Mouse (Mus musculus): ENCODE measurements around the gene Fam227a.

The Fam227a gene

GRCm38 (mm10) chr15:79683707-79684465, 25.1 kb upstream of the Fam227a start:
- no peak for DNase-seq

- no peak for DNase-seq
These were observed 24.4 kb upstream of the Fam227a start for GRCm38 (mm10) chr15:79683146-79683545.

DNA sequence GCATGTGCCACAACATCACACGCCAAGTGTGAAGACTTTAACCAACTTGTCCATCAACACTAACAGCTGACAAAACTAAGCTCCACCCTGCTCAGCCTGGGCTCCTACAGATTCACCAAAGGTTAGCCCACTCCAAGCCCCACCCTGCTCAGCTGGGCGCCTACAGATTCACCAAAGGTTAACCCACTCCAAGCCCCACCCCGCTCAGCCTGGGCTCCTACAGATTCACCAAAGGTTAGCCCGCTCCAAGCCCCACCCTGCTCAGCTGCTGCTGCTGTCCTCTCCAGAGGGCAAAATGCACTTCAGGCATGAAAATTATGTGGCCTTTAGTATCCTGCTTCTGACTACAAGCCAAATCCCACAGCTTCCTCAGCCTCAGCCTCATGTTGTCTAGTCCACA, 23.2 kb upstream of the Fam227a start:
- DNase-seq = no peak

GRCm38 (mm10) chr15:79677936-79678335, 19.2 kb upstream of the Fam227a start:
- DNase-seq = no peak

GRCm38 (mm10) chr15:79671828-79672348, 13.1 kb upstream of the Fam227a start:
- DNase-seq = peak; percentile 49

DNA sequence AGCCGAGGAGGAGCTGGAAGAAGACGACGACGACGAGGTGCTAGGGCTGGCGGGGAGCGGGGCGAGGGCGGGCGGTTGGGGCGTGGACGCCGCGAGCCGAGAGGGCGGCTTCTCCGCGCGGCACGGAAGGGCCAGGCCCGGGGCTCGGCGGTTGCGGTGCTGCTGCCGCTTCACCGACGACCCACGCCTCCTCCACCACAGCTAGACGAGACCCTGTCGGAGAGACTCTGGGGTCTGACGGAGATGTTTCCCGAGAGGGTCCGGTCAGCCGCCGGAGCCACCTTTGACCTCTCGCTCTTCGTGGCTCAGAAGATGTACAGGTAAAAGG, 12.2 kb upstream of the Fam227a start:
- no peak for DNase-seq

GRCm38 (mm10) chr15:79670249-79670971, 11.7 kb upstream of the Fam227a start, which contains the start of gene Tomm22:
Tomm22 (plus strand) TSS chr15:79670861.
- peak; percentile 94 for DNase-seq

DNA sequence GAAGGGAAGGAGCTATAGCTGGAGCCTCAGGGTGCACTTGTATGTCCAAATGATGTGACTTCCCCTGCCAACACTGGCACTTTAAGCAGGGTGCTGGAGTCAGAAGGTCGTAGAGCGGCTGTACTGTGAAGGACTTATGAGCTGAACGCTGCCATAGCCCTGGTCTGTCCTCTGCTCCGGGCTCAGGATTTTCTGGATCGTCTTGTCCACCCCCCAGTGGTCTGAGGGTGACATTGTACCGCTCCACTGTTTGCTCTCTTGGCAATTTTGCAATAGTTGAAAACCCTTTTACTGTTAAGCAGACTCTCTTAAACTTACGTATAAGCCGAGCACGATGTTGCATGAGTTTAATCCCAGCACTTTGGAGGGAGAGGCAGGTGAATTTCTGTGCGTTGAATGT, 10.4 kb upstream of the Fam227a start:
- peak; percentile 48 for DNase-seq

DNA sequence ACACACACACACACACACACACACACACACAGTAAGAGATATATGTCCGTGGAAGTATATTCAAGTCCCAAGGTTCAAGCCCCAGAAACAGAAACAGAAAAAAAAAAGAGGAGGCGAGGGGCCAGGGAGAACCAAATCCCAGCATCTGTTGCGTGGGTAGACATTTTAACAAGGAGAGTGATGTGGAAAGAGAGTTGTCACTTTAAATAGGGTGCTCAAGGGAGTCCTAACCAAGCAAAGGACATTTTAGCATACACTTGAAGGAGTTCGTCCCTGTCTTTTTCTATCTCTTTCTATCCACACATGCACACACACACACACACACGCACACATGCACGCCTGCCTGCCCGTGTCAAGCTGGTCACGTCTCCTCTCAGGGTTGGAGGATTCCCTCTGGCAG, 5.9 kb upstream of the Fam227a start:
- no peak for DNase-seq

GRCm38 (mm10) chr15:79661852-79662251, 3.1 kb upstream of the Fam227a start:
- peak; percentile 52 for DNase-seq

GRCm38 (mm10) chr15:79657837-79658530, 772 bp downstream of the Fam227a start:
- DNase-seq = peak; percentile 92

DNA sequence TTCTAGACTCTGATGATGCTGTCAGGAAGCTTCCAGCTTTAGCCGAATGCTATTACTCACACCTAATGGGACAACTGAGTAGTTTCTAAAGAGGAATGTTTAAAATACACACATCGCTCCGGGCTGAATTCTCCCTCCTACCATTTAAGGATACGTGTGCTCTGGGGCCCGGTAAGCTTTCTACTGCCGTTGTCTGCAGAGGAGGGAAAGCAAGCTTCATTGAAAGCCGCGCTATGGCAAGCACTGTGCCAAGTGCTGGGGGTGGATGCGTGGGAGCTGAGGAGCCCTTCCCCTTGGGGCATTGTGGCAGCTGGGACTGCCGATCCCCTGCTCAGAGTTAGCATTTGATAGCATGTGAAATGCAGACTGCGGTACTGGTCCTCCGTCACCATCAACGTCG, 2.3 kb downstream of the Fam227a start:
- DNase-seq = no peak

GRCm38 (mm10) chr15:79651481-79651880, 7.3 kb downstream of the Fam227a start:
- DNase-seq = no peak

- DNase-seq = peak; percentile 65
These were observed 8.2 kb downstream of the Fam227a start for GRCm38 (mm10) chr15:79650569-79650968.

DNA sequence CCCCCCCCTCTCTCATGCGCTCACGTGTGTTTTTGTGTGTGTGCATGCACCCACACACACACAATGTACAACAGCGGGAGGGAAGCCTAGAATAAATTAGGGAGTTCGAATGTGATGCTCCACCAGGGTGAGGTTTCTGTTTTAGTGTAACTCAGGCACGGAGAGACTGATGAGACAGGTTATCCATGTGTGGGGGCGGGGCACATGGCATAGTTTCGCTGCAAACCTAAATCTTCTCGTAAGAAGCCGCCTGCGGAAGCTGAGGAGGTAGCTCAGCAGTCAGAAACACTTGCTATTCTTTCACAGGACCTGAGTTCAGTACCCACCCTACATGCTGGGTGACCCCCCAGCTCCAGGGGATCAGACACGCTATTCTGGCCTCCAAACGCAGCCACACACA, 10.6 kb downstream of the Fam227a start:
- DNase-seq = no peak

DNA sequence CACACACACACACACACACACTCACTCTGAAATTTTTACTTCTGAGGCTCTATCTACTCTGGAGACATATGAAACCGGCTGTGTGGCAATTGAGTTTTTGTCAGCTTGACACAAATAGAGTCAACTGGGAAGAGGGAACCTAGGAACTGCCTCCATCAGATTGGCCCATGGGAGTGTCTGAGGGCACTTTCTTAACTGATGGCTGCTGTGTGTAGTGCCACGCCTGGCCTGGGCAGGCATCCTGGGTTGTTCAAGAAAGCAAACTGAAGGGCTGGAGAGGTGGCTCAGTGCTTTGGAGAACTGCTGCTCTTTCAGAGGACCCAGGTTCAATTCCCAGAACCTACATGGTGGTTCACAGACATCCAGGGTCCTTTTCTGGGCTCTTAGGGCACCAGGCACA, 13.3 kb downstream of the Fam227a start:
- no peak for DNase-seq

GRCm38 (mm10) chr15:79641135-79641817, 17.5 kb downstream of the Fam227a start:
- DNase-seq = no peak

DNA sequence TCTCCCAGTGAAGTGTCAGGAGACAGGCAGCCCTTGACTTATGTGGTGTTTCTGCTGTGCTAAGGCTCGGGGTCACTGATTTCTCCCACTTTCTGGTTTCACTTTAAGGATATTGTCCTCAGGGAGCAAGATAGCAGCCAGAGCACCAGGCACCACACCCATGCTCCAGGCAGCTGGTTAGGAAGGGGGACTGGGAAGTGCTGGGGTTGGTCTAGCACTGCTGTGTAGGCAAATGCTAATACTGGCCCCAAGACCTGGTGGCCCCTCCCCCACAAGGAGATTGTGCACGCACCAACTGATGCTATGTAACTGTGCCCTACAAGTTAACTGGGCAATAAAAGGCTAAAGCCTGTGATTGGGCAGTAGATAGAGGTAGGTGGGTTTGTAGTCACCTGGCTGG, 28.3 kb downstream of the Fam227a start:
- no peak for DNase-seq

GRCm38 (mm10) chr15:79619770-79620414, 38.9 kb downstream of the Fam227a start:
- DNase-seq = peak; percentile 26

GRCm38 (mm10) chr15:79618456-79618855, 40.3 kb downstream of the Fam227a start:
- DNase-seq = no peak

GRCm38 (mm10) chr15:79617135-79617534, 41.6 kb downstream of the Fam227a start:
- DNase-seq = no peak

GRCm38 (mm10) chr15:79616729-79617128, 42.0 kb downstream of the Fam227a start:
- DNase-seq = no peak

Measured in kidney, postnatal 10 days (tissue).